Mouse (Mus musculus) gastrocnemius, adult 8-10 months (tissue): ENCODE data around the gene Pmpcb. TPM values are rescaled to one million over a fixed set of nuclear protein-coding genes. Genes with fewer than 3 reads are reported as not detected.
"Not testable (repeated sequence)": the region's sequence is repeated elsewhere in the genome, so short reads cannot be mapped to it uniquely, and the experiment has no call there.

ENCODE experiments used
- DNase-seq, 2 experiments: peaks; one replicate each; pipeline ENCODE4 v3.0.0; 2022; ENCODE audit warnings: low spot score in 2 of 2
- total RNA-seq, 4 experiments: library from RNA; stranded (reverse); gene quantifications; 2 replicates each; pipeline ENCODE4 v1.2.4; 2022

Pmpcb gene
- total RNA-seq = 100 to 1,000 TPM in 2 of 4 experiments, 10 to 100 TPM in 2; 92.6 to 114 (median 104) TPM

DNA sequence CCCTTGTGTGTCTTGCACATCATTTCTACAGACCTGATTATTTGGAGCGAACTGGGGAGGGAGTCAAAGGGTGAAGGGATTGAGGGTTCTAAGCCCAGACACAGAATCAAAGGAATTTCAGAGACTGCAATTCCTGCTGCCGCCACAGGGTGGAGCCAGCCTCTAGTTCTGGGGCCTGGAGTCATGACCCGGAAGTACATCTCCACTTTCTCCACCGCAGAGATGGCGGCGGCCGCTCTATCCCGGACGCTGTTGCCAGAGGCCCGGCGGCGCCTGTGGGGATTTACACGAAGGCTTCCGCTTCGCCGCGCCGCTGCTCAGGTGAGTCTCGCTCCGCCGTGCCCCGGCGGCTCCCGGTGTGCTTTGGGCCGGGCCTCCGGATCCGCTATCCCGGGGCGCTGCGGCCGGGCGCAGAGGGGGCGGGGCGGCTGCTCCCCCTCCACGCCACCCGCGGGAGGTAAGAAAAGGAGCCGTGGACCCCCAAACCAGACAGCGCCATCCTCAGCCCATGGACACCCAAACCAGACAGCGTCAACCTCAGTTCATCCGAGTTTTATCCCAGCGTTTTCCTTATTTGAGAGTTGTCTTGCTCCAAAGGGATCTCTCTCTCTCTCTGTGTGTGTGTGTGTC is at the start of gene Pmpcb:
Pmpcb (plus strand) TSS at position 186 of the 630 bp plus-strand sequence.
- peak; percentile 79 to 81 for DNase-seq

GRCm38 (mm10) chr5:21692230-21692629 is 44.7 kb upstream of the Pmpcb start:
- no peak for DNase-seq

- DNase-seq = no peak
These were observed 43.5 kb upstream of the Pmpcb start for GRCm38 (mm10) chr5:21693372-21693870.

DNA sequence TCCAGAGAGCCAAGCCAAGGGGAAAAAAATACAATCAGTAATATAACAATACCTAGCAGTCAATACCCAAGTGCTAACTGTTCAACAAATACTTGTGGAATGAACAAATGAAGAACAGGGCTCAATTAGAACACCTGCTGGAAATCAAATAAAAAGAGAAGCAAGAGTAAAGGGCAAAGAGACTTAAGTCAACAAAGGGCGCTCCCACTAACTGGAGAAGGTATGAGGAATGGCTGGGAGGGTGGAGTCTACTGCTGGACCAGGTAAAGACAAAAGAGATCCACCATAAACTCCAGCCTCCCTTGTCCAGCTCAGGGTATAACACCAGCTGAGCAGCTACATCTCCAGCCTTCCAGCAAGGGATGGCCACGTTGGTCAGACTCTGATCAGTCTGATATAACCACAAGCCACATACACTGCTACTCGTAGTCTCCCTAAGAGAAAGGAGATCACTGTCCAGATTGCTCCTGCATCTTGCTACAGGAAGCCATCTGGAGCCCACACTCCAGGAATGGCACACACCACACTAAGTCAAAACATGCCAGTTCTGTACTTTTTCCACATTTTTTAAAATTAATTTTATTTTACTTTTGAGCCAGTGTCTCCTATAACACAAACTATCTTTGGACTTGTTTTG is 42.0 kb upstream of the Pmpcb start:
- no peak for DNase-seq

GRCm38 (mm10) chr5:21699555-21699954 is 37.4 kb upstream of the Pmpcb start:
- DNase-seq = not testable (repeated sequence)

DNA sequence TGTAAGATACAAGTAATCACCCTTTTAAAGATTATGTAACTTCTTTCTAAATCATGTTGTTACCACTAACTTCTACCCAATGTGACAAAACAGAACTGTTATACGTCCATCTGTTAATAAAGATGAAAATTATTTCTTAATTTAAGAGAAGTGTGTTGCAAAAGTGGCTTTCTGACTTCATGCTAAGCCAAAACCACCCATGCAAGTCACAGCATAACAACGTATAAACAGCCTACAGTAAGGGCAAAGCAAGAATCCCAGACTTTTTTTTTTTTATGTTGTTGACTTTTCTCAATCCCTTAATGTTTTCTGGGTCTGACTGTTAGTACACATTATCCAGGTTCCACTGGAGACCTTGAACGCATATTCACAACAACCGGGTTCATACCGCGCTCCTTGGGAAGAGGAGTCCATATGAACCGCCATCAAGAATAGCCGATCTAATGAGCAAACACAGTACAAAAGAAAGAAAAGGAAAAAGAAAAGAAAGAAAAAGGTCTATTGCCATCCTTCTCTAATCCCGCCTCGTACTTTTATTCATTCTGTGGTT is 36.6 kb upstream of the Pmpcb start:
- no peak for DNase-seq

GRCm38 (mm10) chr5:21700934-21701333 is 36.0 kb upstream of the Pmpcb start:
- DNase-seq = no peak

GRCm38 (mm10) chr5:21701351-21702008 is 35.5 kb upstream of the Pmpcb start, which contains the start of gene Napepld:
Gene Napepld (minus strand): TSS chr5:21701396.
- DNase-seq = peak; percentile 98

DNA sequence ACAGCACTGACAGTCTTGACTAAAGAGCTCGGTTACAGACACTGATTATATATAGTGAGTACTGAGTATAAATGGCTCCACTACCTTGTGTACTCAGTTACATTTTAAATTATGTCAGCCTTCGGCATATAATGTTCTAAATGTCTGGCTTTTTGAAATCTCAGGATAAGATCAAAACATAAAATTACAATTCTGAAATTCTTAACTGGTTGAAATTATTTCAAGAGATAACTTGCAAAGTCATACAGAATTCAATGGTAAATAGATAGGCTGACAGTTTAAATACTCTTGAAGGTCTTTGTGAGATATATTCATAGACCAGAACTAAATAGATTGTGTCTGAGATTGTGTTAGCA is 35.0 kb upstream of the Pmpcb start:
- no peak for DNase-seq

DNA sequence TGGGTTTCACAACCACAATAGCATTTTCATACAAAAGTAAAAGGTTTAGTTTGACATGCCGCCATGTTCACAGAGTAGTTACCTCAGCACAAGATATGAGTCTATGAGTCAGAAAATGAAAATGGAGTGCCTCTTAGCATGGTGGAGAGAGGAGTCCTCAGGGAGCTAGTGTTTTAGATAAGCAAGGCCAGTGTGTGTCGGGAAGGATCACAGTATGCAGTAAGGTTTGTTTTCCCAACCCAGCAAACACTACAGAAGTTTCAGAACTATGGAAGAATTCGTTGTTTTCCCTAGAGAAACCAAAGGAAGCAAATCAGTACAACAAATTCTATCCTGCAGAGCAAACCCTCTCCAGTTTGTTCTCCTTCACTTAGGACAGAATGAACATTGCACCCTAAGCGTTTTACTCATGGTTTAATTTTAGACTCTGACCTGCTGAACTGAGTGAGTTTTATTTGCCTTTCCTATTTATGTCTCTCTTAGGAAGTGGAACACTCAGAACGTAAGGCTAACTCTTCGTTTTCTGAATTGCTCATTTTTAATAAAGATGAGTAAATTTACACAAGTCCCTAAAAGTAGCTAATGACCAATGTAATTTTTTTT is 34.0 kb upstream of the Pmpcb start:
- no peak for DNase-seq

DNA sequence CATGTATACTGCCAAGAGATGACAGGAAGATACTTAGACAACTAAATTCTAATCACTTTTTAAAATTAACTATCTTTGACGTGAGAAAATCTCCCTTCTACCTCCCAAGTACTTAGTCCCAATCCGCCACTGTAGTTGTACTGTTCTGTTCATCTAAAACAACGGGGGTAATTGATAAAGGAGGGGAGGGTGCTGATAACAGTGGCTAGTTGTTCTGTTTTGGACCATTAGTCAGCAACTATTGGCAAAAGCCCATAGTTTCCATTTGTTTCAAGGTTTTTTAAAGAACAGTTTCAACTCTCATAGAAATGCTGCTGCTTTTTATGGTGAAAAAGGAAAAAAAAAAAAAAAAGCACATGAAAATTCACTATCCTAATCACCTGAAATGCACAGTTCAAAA is 33.2 kb upstream of the Pmpcb start:
- DNase-seq = no peak

DNA sequence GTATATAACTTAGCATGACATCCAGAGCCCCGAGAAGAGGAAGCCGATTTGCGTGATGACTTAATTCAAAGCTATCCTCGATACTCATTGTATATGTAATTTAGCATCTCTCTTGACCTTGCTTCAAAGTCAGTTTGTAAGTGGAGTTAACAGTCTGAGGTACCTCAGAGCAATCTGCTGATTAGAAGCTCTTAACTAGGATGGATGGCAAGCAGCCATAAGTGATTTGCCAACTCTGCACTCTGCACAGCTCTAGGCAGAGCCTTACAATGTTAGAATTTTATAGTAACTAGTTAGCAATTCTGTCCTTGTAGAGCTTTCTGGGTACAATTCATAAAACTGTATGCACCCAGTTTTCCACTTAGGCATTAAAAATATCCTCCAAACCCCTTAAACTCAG is 30.4 kb upstream of the Pmpcb start:
- no peak for DNase-seq

GRCm38 (mm10) chr5:21708011-21708410 is 28.9 kb upstream of the Pmpcb start:
- not testable (repeated sequence) for DNase-seq

- no peak for DNase-seq
These were observed 24.7 kb upstream of the Pmpcb start for GRCm38 (mm10) chr5:21712127-21712715.

- DNase-seq = no peak
These were observed 22.5 kb upstream of the Pmpcb start for GRCm38 (mm10) chr5:21714447-21714846.

GRCm38 (mm10) chr5:21717165-21717715 is 19.7 kb upstream of the Pmpcb start:
- no peak for DNase-seq

DNA sequence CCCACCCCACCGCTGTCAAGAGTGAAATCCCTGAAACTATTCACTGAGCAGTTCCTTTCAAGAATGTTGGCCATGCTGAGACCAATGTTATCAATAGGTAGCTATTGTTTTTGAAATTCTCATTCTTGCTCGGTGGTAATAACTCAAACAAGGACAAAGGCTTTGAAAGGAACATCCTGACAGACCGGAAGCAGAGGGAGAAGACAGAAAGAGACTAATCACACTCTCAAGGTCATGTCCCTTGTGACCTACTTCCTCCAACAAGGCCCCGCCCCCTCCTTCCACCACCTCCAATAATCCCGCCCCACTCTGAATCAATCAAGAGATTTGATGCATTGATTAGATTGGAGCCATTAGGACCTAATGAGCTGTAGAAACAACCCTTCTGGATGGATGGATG is 18.4 kb upstream of the Pmpcb start:
- no peak for DNase-seq

GRCm38 (mm10) chr5:21719209-21719608 is 17.7 kb upstream of the Pmpcb start:
- DNase-seq = no peak

GRCm38 (mm10) chr5:21724427-21724826 is 12.5 kb upstream of the Pmpcb start:
- no peak for DNase-seq

GRCm38 (mm10) chr5:21724872-21725271 is 12.1 kb upstream of the Pmpcb start:
- DNase-seq = no peak

GRCm38 (mm10) chr5:21729107-21729506 is 7.8 kb upstream of the Pmpcb start:
- no peak for DNase-seq
